Mouse (Mus musculus): ENCODE measurements at regions not wholly inside any gene's neighbourhood (a gene's known extent, or its start where the extent isn't known, plus 50 kb on each side); places are given as distances from the start of the nearest gene placed in this dataset.
A peak's percentile ranks its signal among the peaks of the same experiment; 100 is the strongest.

DNA sequence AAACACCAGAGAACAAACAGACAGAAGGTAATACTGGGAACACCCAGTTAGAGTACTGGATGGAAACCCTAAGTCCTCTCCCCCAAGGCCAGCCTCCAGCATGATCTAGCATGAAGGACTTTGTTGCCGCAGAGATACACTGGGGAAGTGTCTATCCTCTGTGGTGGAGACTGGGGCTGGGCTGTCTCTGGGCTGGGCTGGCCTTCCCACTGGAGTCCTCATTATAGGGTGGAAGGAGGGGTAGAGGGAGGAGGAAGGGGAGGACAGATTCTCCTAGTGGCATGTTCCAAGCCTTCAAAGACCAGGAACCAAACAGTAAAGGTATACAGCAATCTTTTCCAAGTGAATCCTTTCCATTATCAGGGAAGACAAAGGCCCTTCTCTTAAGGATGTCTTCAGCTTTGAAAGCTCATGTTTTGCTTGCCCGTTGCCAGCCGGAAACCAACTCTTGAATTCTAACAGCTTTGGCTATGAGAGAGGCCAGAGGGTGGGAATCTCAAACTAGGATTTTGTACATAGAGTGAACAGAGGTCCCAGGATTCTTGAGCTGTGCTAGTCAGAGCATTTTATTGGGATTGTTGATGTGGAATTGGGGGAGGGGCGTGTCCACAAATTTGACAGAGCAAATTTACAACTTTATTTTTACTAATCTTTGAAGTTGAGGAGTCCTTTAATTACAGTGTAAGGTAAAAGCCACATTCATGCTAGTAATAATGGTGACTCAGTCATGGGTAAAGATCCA is 271.3 kb downstream of the Fzd1 start:
- H3K27ac ChIP-seq (replicated peaks), result peak overlapping the region; percentile 82
- peaks cover 37% of the 10 kb centered on the region for H3K4me1 ChIP-seq
- no peak overlapping the region for H3K4me3 ChIP-seq
- WGBS, result 82% methylated on average over 4 of the region's 4 CpGs
- H3K27me3 ChIP-seq (replicated peaks; ENCODE audit: low read depth, poor library complexity, severe bottlenecking), result no peaks in the 10 kb centered on the region
- H3K9me3 ChIP-seq, result no peaks in the 10 kb centered on the region; the same call in 1 of the 2 replicates
- no peaks in the 10 kb centered on the region for H3K36me3 ChIP-seq (replicated peaks)
- DNase-seq (ENCODE audit: low spot score), result no peak

DNA sequence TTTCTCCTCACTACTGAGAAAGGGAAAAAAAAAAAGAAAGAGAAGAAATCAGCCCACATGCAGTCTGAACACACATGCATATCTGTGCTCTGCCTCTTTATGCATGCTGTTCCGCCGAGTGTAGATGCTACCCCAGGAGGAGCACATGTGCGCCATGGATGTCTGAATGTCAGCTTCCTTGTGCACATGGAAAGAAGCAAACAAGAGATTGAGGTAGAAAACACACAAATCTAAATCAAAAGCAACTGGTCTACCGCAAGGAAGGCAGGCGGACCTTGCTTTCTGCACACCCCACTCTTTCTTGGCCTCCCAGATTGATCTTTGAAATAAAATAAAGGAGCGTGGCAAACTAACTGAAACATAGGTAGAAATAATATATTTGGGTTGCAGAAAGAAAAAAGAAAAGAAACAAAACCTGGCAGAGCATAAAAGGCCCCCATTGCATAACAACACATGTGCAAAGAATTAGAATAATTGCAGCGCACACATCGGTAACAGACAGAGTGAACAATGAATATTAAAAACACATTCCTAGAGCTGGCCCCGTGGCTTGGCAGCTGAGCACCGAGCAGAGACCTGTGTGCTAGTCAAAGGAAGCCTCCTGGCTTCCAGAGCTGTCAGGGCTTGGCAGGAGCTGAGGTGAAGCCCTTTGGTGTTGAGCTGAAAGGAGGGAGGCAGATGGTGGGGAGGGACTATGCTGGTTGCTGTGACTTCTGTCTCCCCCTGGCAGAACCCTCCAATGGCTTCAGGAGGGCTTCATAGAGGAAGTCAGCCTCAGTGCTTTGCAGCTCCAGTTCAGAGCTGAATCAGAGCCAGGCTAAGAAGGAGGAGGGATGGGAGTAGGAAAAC is 272.1 kb downstream of the Fzd1 start:
- Histone ChIP-seq H3K27me3 (replicated peaks; ENCODE audit: low read depth, poor library complexity, severe bottlenecking) (no peaks in the 10 kb centered on the region), H3K4me3 (no peak overlapping the region), H3K27ac (replicated peaks) (peak overlapping the region; percentile 82), H3K36me3 (replicated peaks) (no peaks in the 10 kb centered on the region), H3K9me3 (no peaks in the 10 kb centered on the region; the same call in 1 of the 2 replicates), H3K4me1 (peaks cover 40% of the 10 kb centered on the region)
- WGBS, result 39% methylated on average over 10 of the region's 10 CpGs
- peak; percentile 75 for DNase-seq (ENCODE audit: low spot score)

- Histone ChIP-seq H3K27ac (replicated peaks) (peak overlapping the region; percentile 82), H3K27me3 (replicated peaks; ENCODE audit: low read depth, poor library complexity, severe bottlenecking) (no peaks in the 10 kb centered on the region), H3K9me3 (no peaks in the 10 kb centered on the region; the same call in 1 of the 2 replicates), H3K4me3 (no peak overlapping the region), H3K4me1 (peaks cover 48% of the 10 kb centered on the region), H3K36me3 (replicated peaks) (no peaks in the 10 kb centered on the region)
- peak; percentile 52 for DNase-seq (ENCODE audit: low spot score)
- WGBS, result 30% methylated on average over 6 of the region's 6 CpGs
Observed at GRCm38 (mm10) chr5:4484780-4485179, 273.1 kb downstream of the Fzd1 start.

DNA sequence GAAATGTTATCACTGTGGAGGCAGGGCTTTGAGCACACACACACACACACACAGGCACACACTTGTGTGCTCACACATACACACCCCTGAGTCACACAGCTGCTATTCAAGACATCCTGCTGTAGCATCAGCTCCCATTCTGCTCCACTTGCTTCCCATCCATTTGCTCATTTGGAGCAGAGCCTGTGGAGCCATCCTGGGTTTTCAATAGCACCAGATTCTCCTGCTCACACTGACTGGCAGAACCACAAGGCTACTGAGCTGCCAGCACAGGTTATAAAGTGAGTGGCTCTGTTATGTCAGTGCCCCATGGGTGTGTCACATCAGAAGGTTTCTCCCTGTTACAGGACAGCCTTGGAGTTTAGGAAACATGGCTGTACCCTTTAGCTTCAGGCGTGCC is 273.7 kb downstream of the Fzd1 start:
- Histone ChIP-seq H3K27ac (replicated peaks) (peak overlapping the region; percentile 82), H3K36me3 (replicated peaks) (no peaks in the 10 kb centered on the region), H3K4me3 (no peak overlapping the region), H3K9me3 (no peaks in the 10 kb centered on the region; the same call in 1 of the 2 replicates), H3K4me1 (peaks cover 47% of the 10 kb centered on the region), H3K27me3 (replicated peaks; ENCODE audit: low read depth, poor library complexity, severe bottlenecking) (no peaks in the 10 kb centered on the region)
- no peak for DNase-seq (ENCODE audit: low spot score)
- 83% methylated on average over 1 of the region's 1 CpGs for WGBS

- no peak overlapping the region for H3K4me3 ChIP-seq
- no peak for DNase-seq (ENCODE audit: low spot score)
- no peak overlapping the region for H3K27ac ChIP-seq (replicated peaks)
- 0 out of 2 replicates have a peak, but pooled peaks cover 3% of the 10 kb centered on the region for H3K4me1 ChIP-seq
- 87% methylated on average over 2 of the region's 2 CpGs for WGBS
- no peaks in the 10 kb centered on the region for H3K27me3 ChIP-seq (replicated peaks; ENCODE audit: low read depth, poor library complexity, severe bottlenecking)
- no peaks in the 10 kb centered on the region for H3K36me3 ChIP-seq (replicated peaks)
- no peaks in the 10 kb centered on the region for H3K9me3 ChIP-seq
Observed at GRCm38 (mm10) chr5:4474255-4474654, 282.1 kb downstream of the Mterf1b start.

Measured in embryonic facial prominence, embryonic 10.5 days (tissue).